Mouse (Mus musculus) right cerebral cortex, adult 18-20 months (tissue): Measurements from ENCODE around the gene Gm48551.

Source experiments
- DNase-seq: peaks from one replicate; pipeline ENCODE4 v3.0.0; 2022; ENCODE audit warnings: mixed read lengths

Gm48551 gene

GRCm38 (mm10) chr10:81383802-81384604, at the start of gene Gm48551, which contains the start of gene Dohh:
Gm48551 (plus strand) TSS chr10:81384466.
Dohh (plus strand) TSS chr10:81384428.
- peak; percentile 98 for DNase-seq

- DNase-seq, result no peak
Observed at GRCm38 (mm10) chr10:81335393-81336340, 48.6 kb upstream of the Gm48551 start.

- no peak for DNase-seq
Observed at GRCm38 (mm10) chr10:81336558-81336957, 47.7 kb upstream of the Gm48551 start.

GRCm38 (mm10) chr10:81340551-81341332, 43.5 kb upstream of the Gm48551 start:
- no peak for DNase-seq

GRCm38 (mm10) chr10:81341333-81341949, 42.8 kb upstream of the Gm48551 start:
- DNase-seq, result no peak

- no peak for DNase-seq
Observed at GRCm38 (mm10) chr10:81342686-81343505, 41.4 kb upstream of the Gm48551 start, which contains the start of gene Gipc3. Gipc3 (minus strand) TSS chr10:81343266.

GRCm38 (mm10) chr10:81344421-81345161, 39.7 kb upstream of the Gm48551 start:
- no peak for DNase-seq

GRCm38 (mm10) chr10:81345162-81345534, 39.1 kb upstream of the Gm48551 start:
- no peak for DNase-seq

GRCm38 (mm10) chr10:81346453-81347067, 37.7 kb upstream of the Gm48551 start:
- DNase-seq, result peak; percentile 71

- no peak for DNase-seq
Observed at GRCm38 (mm10) chr10:81349146-81349545, 35.1 kb upstream of the Gm48551 start.

GRCm38 (mm10) chr10:81349961-81350350, 34.3 kb upstream of the Gm48551 start:
- no peak for DNase-seq

GRCm38 (mm10) chr10:81350351-81351063, 33.8 kb upstream of the Gm48551 start, which contains the start of gene Hmg20b:
Hmg20b (minus strand) TSS chr10:81350480.
- DNase-seq, result peak; percentile 100

GRCm38 (mm10) chr10:81351678-81352291, 32.5 kb upstream of the Gm48551 start:
- no peak for DNase-seq

- DNase-seq, result no peak
Observed at GRCm38 (mm10) chr10:81354738-81355477, 29.4 kb upstream of the Gm48551 start.

GRCm38 (mm10) chr10:81355533-81355932, 28.7 kb upstream of the Gm48551 start:
- no peak for DNase-seq

- no peak for DNase-seq
Observed at GRCm38 (mm10) chr10:81356352-81356990, 27.8 kb upstream of the Gm48551 start.
